Mouse (Mus musculus) right cerebral cortex, adult 18-20 months (tissue): ENCODE results near the gene Gm10037.
A peak's percentile ranks its signal among the peaks of the same experiment; 100 is the strongest.
"Not testable (repeated sequence)": the region's sequence is repeated elsewhere in the genome, so short reads cannot be mapped to it uniquely, and the experiment has no call there.

Source experiments
- DNase-seq: peaks from one replicate; pipeline ENCODE4 v3.0.0; 2022; ENCODE audit warnings: mixed read lengths

Gm10037 gene

DNA sequence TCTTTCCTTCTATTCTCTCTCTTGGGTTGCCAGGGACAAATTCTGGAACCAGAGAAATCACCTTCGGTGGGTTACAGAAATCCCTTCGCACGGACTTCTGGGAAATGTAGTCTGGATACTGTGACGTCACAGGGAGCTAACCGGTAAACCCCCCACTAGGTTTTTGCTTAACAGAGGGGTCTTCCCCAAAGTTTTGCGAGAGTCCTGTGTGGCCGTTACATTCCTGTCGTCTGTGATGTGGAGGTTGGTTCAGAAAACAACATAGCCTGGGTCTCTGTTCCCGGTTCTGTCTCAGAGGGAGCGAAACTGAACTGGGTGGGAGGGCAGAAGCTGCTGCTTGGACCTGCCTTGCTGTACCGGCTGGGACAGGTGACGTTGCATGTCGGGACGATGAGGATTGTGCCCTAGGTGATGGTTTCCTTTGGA is at the start of gene Gm10037:
Gene Gm10037, plus strand, starts transcription at position 196 of the 426 bp plus-strand sequence.
- peak; percentile 74 for DNase-seq

DNA sequence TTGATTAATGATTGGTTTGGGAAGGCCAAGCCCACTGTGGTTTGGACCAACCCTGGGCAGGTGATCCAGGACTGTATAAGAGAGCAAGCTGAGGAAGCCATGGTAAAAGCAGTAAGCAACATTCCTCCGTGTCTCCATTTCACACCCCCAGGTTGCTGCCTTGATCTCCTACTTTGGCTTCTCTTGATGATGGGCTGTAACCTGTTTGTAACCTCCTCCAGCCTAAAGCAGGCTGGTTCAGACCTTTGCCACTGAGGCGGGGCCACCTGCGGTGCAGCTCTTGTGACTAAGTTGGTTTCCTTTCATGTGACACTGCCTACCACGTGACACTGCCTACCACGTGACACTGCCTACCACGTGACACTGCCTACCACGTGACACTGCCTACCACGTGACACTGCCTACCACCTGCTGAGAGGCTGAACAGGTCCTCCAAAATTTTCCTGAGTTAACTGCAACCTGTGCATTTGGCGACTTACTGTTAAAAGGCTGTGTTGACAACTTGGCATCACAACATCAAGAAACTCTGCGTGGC is 38.9 kb upstream of the Gm10037 start:
- no peak for DNase-seq

DNA sequence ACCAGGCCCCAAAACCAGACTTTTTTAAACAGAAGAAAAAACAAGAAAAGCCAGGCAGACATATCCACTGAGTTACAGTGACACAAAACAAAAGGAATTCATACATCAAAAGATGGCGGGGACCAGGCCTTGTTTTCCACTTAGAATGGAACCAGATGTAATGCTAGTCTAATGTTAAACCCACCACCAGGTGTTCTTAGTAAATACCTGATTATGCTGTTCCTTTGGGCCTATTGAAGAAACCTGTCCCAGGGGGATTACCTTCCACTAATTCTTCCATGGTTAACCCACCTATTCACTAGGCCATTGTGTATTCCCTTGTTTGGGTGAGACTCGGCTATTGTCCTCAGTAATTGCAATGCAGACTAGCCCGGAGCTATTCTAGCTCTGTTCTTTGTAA is 32.3 kb upstream of the Gm10037 start:
- DNase-seq, result no peak

DNA sequence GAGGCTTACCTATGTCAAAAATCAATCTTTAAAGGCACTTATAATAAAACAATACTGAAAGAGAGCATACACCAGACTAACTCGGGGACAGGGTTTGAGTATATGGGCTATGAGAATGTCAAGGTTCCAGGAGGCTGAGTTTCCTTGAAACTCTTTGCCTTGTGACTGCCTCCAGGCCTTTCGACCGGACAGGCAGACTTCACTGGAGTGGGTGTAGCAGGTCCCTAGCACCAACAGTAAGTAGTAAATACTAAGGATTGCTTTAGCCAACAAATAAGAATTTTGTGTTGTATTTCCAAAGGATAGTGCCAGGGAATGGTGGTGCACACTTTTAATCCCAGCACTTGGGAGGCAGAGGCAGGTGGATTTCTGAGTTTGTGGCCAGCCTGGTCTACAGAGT is 31.8 kb upstream of the Gm10037 start:
- DNase-seq, result not testable (repeated sequence)

DNA sequence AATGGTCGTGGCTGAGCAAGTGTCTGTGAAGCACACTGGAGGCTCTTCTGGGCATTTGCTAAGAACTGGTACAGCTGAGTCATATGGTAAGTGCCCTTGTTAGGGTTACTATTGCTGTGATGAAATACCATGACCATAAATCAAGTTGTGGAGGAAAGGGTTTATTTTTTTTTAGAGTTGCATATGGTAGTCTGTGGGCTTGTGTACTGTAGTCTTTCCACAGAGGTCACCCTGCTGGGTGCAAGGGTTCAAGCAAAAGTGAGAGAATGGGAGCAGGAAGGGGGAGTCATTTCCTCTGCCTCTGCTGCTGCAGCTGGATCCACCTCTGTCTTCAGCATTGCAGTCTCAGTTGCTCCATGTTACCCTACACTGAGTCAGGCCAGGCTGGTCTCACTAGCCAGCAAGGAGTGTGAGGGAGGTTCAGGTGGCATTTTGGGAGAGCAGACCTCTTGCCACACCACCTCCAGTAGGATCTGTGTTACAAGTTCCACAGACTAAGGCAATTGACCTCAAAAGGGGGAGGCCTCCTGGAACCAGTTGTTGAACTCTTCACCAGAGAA is 19.2 kb upstream of the Gm10037 start:
- no peak for DNase-seq

DNA sequence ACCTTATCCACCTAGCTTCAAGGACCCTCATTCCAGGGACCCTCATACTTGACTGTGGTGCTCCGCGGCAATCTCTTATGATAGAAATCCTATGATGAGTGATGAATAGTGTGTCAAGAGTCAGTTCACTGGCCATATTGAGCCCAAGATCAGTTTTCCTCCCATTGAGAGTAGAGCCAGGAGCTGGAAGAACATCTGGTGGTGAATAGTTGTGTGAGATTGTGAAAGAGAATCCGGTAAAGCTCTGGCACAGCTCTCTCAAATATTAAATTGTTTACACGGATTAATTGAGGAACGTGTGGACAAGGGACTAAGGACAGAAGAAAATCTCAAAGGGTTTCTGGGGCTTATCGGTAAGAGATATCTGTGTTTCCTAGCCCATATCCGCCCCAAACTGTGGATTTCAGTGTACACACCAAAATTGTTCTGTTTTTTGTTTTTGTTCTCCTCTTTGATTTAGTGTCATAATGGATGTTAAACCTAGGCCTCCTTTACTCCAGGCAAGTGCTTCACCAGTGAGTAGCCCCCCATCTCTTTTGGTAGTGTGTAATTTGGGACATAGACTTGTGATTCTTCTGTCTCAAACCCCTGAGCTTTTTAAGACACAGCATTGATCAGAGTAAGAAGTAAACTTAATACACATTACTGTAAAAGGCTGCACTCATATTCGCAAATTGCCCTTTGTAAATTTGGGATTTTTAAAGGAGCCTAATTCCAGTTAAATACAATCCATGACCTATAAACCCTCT is 17.8 kb upstream of the Gm10037 start:
- no peak for DNase-seq

DNA sequence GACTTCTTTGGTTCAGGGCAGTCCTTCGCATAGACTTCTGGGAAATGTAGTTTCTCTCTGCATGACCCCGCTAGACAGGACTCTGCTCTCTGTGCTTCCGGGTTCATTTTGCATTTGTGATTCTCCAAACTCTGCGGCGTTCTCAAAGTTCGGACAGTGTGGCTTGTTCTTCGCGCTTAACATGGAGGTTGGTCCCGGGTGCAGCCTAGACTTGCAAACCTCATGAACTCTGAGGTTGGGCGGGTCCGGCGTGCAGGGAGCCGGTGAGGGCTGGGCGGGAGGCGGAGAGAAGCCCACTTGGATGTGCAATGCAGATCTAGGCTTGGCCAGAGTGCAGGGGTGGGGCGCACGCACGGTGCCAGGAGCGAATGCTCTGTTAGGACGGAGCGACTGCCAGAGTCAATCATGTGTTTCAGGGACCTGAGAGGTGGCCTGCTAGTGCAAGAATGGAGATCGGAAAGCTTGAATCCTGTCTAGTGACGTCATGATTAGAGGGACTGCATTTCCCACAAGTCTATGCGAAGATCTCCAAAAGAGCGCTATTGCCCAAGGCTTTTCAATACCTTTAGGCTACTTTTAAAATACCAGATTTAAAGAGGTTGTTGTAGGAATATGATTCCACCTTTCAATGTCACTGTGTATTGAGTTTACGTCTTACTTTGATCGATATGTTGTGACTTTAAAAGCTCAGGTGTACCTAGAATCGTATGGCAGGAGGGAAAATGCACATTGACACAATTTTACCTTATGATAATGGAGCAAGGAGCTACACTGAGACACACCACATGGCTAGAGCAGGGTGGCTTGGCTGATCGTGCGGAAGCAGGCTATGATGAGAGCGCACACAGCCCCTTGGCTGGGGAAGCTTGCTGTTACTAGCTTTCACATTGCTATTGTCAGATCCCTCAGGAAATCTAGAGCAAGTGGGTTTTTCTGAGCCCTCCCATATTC is 16.9 kb upstream of the Gm10037 start, which contains the start of gene Zfp273:
Gene Zfp273, plus strand, starts transcription at position 31 of the 951 bp plus-strand sequence.
- DNase-seq, result peak; percentile 85

DNA sequence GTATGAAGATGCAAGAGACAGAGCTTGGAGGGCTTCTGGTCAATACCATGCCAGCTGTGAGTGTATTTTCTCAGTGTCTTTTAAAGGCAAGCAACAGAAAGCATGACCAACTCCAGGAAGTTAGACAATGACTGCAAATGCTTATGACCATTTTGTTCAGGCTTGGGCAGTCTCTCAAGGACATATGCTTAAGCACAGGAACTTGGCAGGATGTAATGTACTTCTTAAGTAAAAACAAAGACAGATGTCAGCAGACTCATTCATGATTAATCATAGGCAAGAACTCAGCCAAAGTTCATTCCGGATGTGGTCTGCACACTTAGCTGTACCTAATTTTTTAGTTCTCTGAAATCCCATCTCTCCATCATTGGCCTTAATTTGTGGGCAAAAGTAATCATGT is 12.3 kb upstream of the Gm10037 start:
- no peak for DNase-seq

DNA sequence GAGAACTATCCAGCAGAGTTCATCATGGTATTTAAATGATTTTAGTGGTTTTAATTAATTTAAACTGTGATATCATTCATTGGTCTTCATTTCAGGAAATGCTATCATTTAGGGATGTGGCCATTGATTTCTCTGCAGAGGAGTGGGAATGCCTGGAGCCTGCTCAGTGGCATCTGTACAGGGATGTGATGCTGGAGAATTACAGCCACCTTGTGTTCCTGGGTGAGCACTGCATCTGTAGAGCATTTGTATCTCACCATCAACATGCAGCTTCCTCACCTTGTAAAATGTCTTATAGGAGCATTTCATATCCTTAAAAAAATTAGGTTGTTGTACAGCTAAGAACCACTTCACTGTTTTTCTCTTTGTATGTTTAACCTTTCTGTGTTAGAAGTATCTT is 2.2 kb downstream of the Gm10037 start:
- DNase-seq, result not testable (repeated sequence)

DNA sequence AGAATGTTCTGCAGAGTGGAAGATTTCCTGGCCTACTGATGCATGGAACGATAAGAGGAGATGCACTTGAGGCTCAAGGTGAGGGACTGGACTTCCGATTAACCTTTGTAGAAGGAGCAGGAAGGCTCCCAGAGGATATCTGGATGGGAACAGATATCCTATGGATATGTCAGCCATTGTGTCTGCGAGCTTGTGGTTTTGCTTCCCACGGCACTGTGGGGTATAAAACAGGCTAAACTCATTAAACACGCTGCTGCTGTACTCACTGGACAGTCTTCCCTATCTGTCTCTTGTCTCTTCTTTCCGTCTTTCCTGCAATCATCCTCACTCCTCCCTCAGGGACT is 12.8 kb downstream of the Gm10037 start:
- DNase-seq, result no peak

DNA sequence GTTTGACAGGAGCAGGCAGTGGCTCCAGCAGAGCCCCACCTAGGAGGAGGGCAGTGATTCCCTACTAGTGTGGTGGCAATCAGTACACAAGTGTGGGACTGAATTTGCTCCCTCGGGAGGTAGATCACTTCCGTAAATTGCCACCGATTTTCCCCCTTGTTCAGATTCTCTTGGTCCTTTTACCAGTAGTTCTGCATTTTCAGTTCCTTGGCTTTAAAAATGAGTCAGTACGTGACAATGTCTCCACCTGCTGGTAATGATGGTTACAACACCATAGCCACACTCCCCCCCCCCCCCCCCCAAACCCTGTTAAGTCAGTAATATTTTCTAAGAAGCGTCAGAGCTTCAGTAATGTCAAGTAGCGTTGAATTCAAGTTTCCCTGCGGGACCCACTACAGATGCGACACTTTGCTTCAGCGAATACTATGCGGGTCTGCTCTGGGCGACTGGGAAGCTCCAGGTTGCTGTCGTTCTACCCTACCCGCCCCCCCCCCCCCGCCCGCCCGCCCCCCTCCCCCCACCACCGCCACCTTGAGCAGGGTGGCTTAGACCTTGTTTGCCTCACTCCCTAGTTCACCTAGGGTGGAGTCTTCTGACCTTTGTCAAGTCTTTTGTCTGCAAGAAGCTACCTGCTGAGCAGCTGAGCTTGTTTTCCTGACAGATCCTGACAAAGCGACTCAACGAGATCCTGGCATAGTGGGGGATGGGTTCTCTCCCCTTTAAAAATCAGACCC is 13.4 kb downstream of the Gm10037 start:
- peak; percentile 59 for DNase-seq

DNA sequence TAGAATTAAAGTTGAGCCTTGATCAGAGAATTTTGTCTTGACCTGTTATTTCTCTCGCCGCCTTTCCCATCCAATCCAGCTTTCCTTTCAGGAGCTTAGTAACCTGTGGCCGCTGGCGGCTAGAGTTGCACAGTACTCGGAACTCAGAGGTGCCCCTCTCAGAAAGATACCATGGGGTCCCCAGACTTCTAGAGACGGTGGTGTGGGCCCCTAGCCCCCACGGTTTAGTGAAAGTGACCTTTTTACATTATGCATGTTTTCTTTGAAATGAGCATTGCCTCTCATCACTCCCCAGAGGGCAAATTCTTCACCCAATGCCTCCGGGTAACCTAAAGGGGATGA is 13.9 kb downstream of the Gm10037 start:
- no peak for DNase-seq

DNA sequence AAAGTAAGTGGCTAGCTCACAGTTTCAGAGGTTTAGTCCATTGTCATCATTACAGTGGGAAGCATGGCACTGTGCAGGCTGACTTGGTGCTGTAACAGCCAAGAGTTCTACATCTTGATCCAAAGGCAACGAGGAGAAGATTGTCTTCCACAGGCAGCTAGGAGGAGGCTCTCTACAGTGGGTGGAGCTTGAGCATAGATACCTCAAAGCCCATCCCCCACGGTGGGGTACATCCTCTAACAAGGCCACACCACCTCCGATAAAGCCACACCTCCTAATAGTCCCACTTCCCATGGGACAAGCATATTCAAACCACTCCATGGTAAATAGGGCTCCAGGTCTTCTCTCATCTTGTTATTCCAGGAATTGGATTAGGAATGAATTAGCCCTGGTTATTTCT is 19.5 kb downstream of the Gm10037 start:
- no peak for DNase-seq

DNA sequence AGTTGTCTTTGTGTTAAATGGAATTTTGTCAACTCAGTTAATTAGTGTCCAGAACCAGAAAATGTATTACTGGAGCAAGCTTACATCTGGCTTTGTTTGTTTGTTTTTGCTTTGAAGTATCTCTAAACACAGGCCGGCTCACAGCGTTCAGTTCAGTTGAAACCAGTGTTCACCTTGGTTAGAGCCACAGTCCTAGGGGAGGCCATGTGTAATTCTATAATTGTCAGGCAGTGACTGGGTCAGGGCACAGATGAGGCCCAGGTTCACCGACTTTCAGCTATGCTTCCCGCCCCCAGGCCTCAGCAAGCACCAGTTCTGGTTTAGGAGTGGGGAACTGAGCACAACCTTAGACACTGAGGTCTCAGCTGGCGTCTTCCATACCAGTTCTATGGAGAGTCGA is 22.2 kb downstream of the Gm10037 start:
- no peak for DNase-seq

DNA sequence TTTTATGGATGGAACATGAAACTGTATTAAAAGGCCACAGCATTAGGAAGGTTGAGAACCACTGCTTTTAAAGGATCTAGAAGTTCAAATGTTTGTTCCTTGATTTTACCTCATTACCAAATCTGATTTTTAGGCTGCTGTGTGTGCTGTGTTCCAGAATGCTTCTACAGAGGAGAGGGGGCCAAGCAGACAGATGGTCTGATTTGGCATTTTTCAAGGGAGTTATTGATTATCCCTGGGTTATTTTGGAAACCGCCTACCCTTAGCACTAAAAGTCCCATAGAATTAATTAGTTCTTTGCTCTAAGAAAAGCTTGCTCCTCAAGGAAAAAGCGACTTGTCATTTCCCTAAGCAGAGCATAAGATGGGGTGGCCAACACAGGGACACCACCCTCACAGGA is 23.1 kb downstream of the Gm10037 start:
- no peak for DNase-seq

DNA sequence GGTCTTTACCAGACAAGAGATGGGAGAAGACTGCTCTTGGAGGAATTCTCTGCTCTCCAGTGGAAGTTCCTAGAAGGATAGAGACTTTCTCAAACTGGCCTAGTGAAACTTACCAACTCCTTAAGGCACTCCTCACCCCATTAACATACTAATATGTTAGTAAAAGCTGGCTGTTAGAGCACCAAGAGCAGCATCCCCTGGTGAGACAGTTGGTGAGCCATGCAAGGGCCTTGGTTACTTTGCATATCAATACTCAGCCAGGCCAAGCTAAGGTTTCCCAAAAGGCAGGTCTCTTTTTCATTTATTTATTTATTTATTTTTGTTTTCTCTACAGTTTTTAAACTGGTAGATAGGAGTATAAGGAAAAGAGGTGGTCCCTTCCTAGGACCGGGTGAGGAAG is 26.4 kb downstream of the Gm10037 start:
- DNase-seq, result no peak

DNA sequence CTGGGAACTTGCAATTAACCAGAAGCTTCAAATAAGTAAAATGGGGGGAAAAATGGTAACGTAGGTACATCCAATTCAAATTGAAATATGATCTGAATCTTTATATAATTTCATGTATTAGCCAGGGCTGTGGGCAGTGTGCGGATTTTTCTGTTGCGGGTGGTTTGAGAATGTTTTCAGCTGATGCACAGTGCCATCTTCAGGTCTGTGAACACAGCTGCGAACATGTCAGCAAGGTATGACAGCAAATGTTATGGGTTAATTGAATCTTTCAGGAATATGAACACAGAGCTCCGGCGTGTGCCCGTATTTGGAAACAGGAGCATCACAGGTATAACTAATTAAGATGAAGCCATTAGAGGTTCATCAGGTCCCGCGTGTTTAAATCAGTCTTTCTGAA is 31.6 kb downstream of the Gm10037 start:
- DNase-seq, result no peak

DNA sequence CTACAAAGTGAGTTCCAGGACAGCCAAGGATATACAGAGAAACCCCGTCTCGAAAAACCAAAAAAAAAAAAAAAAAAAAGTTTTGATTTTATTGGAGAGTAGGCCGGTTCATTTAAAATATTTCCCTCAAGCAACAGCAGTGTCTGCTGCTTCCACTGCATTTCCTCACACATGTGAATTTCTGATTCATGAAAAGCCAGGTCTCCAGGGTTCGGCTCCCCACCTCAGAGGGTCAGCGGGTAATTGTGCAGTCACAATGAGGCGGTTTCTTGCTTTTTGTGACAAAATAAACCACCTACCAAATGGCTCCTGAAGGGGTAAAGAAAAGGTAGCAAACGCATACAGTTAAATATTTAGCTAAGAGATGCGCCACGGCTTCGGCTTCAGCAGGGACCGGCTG is 32.1 kb downstream of the Gm10037 start, which contains the start of gene BC048507:
Gene BC048507, plus strand, starts transcription at position 301 of the 400 bp plus-strand sequence.
- DNase-seq, result no peak

DNA sequence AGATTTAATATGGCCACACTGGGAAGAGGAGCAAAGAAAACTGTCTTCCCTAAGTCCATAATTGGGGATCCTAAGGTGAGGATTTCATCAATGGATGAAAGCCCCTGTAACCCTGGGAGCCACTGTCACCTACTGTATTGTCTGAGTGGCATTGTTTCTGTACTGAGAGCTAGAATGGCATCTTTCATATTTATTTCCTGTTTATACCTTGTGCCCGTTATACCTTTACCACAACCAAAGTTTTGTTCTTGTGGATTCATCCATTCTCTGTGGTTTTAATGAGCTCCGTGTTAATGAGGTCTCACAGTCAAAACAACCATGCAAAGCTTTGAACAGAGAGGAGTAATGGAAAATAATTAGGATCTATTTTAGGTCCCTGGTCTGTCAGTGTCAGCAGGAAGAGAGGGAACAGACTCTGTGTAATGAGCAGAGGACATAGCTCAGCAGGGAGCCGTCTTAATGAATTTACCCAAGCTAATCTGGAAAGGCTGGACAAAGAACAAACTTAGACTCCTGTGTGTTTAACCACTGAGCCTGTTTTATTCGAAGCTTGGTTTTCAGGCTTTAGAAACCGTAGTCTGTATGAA is 34.0 kb downstream of the Gm10037 start:
- no peak for DNase-seq

DNA sequence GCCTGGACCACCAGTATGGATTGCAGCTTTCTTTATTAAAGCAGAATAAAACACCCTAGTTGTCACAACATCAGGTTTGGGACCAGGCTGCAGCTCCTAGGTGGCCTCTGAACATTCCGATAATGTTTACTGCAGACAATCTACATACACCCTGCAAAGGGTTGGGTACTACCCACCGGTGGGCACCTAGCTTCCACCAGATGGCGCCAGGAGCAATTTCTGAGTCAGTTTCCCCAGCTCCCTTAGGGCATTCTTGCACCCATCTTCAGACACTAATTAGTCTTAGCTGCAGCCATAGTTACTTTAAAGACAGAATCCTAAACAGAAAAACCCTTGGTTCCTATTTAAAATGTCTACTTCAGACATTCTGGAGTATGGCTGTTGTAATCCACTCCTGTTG is 37.0 kb downstream of the Gm10037 start:
- peak; percentile 12 for DNase-seq

DNA sequence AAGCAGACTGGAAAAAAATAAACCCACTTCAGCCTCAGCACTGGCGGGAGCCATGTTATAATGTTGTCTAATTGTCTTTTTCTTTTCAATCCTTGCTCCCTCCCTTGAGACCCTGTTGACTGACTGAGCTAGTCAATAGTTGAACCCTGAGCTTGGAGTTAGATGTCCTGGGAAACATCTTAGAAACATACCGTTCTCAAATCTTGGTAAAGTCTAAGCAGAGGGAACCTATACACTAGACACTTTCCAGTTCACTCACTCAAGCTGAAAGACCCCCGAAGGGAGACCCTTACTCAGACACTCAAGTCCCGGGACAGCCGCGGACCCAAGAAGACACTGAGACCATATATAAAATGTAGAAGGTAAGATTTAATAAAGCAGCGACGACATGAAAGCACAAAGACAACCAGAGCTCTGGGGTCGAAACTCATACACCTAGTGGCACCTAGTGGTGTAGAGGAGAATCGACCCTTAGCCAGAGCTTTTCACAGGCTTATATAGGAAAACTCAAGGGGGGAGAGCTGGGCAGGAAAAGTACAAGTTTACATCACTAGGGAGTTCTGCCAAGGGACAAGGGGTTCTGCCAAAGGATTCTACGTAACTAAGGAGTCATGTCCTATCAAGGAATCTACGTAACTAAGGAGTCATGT is 45.3 kb downstream of the Gm10037 start:
- not testable (repeated sequence) for DNase-seq
